Mouse (Mus musculus) heart, embryonic 11.5 days (tissue): ENCODE measurements around the gene Tex101. TPM values are rescaled to one million over a fixed set of nuclear protein-coding genes. Genes with fewer than 3 reads are reported as not detected.

Source experiments
- ATAC-seq: fragments of 200-750 bp; cut with Nextera tagmentation; replicated peaks from 2 replicates; pipeline ENCODE4 v1.8.0; 2017; ENCODE audit warnings: moderate library complexity; ENCODE audit not compliant: insufficient number of reproducible peaks, low FRiP score, low TSS enrichment
- H3K27ac ChIP-seq: fragments of 300-500 bp; sonication (generic); 2 replicates; pipeline ENCODE4 v1.5.1; 2014; ENCODE audit warnings: mild to moderate bottlenecking, low read depth, low read length
- H3K27me3 ChIP-seq: fragments of 300-500 bp; sonication (generic); 2 replicates; pipeline ENCODE4 v1.6.1; 2014; ENCODE audit warnings: mild to moderate bottlenecking, low read length, mixed read lengths; ENCODE audit not compliant: control insufficient read depth, insufficient read depth
- H3K36me3 ChIP-seq: fragments of 300-500 bp; sonication (generic); 2 replicates; pipeline ENCODE4 v1.6.1; 2014; ENCODE audit warnings: mild to moderate bottlenecking, low read length, moderate library complexity, mixed read lengths; ENCODE audit not compliant: control insufficient read depth, insufficient read depth
- H3K4me1 ChIP-seq: fragments of 300-500 bp; sonication (generic); 2 replicates; pipeline ENCODE4 v1.6.1; 2014; ENCODE audit warnings: low read length; ENCODE audit not compliant: control insufficient read depth, insufficient read depth
- H3K4me2 ChIP-seq: fragments of 300-500 bp; sonication (generic); 2 replicates; pipeline ENCODE4 v1.6.1; 2014; ENCODE audit warnings: mild to moderate bottlenecking, moderate library complexity
- H3K4me3 ChIP-seq: fragments of 300-500 bp; sonication (generic); 2 replicates; pipeline ENCODE4 v1.5.1; 2014; ENCODE audit warnings: low read depth, low read length
- H3K9ac ChIP-seq: fragments of 300-500 bp; sonication (generic); 2 replicates; pipeline ENCODE4 v1.6.1; 2014; ENCODE audit warnings: mild to moderate bottlenecking, low read depth, low read length, moderate library complexity
- H3K9me3 ChIP-seq: fragments of 300-500 bp; sonication (generic); replicated peaks from 2 replicates; pipeline ENCODE4 v1.6.1; 2016; ENCODE audit warnings: low read length; ENCODE audit not compliant: control insufficient read depth
- WGBS: fragments of 180-500 bp; shearing (Covaris S2); extraction: QIAGEN DNeasy Blood & Tissue Kit; methylation state at CpG from one replicate; pipeline ENCODE4 v1.1.7; 2014; ENCODE audit not compliant: insufficient replicate concordance; 5-methylcytosine and 5-hydroxymethylcytosine counted together
- polyA plus RNA-seq: library from polyadenylated mRNA; unstranded; fragments of >200 nt; fragmentation: Nextera tagmentation; extraction: Ambion mirVana; gene quantifications from 2 replicates; pipeline ENCODE4 v1.2.1, GENCODE M21; 2014

The Tex101 gene
- polyA plus RNA-seq, 1 experiment from 2014 or later = not detected

DNA sequence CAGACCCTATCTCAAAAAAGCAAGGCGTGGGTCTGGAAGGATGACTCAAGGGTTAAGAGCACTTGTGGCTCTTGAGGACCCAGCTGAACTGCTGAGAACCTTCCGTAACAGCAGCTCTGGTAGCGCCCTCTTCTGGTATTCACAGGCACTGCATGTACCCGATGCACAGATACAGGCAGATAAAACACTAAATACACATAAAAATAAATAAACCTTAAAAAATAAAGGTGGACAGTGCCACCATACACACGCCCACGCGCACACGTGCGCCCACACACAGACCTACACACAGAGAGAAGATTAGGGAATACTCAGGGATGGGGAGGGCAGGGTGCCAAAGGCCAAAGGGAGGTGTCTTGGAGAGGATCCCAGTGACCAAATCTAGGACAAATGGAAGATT lies 34.0 kb downstream of the Tex101 start:
- H3K27me3 ChIP-seq = peaks cover 32% of the 10 kb centered on the region

DNA sequence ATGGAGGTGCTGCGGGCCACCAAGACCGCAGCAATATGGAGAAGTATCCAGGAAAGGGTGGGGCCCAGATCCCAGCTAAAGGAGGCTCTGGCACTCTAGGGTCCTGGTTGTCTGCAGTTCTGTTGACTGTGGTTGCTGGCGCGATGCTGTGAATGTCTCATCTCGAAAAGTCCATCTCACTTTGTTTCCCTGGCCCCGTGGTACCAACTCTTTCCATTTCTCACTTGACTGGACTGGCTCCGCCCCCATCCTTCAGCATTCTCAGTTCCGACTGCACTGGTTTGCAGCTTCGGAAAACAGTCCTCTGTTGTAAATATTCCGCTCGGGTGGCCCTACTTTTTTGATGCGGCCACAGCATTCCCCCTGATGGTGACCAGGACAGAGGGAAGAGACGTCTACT lies 36.0 kb downstream of the Tex101 start:
- H3K9ac ChIP-seq = no peak overlapping the region
- no peak overlapping the region for H3K4me2 ChIP-seq
- no peak overlapping the region for H3K27ac ChIP-seq
- no peak for ATAC-seq
- peaks cover 51% of the 10 kb centered on the region for H3K27me3 ChIP-seq
- no peak overlapping the region for H3K4me3 ChIP-seq
- H3K4me1 ChIP-seq = no peaks in the 10 kb centered on the region
- WGBS = 63% methylated on average over 13 of the region's 13 CpGs
- H3K9me3 ChIP-seq = no peaks in the 10 kb centered on the region
- no peaks in the 10 kb centered on the region for H3K36me3 ChIP-seq

More for the DNA sequence above, 34.0 kb downstream of the Tex101 start:
- no peak overlapping the region for H3K4me2 ChIP-seq
- H3K36me3 ChIP-seq = no peaks in the 10 kb centered on the region
- no peak overlapping the region for H3K4me3 ChIP-seq
- no peaks in the 10 kb centered on the region for H3K9me3 ChIP-seq
- no peak for ATAC-seq
- H3K27ac ChIP-seq = no peak overlapping the region
- WGBS = 7% methylated on average over 9 of the region's 9 CpGs
- no peaks in the 10 kb centered on the region for H3K4me1 ChIP-seq
- H3K9ac ChIP-seq = no peak overlapping the region

DNA sequence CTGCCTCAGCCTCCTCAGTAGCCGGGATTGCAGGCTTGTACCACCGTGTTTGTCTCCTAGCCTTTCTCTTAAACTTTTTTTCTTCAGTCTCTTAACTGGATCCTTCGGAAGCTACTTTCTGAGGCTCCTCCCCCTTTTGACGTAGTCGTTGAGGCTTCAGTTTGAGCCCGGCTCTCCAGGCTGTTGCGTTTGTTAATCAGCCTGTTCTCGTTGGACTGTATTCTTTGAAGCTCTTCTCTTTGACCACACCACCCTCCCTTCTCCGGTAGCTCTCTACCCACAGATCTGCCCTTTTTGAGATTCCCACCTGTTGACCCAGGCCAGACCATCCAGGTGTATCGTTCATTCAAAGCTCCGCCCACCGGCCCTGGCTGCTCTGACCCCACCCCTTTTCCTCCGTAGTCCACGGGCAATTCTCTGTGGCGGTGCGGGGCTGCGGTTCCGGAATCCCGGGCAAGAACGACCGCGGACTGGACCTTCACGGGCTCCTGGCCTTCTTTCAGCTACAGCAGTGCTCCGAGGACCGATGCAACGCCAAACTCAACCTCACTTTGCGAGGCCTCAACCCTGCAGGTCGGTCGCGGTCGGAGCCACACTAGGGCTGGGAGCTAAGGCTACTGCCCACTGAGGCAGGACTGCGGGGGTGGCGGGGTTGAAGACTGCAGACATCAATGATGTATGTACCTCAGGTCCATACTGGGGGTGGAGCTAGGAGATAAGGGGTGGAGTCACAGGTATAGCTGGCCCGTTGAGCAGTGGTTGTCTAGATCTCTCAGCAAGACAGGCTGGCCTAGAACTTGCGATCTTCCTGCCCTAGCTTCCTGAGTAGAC lies 38.2 kb downstream of the Tex101 start:
- ATAC-seq = no peak
- Histone ChIP-seq H3K27me3 (peaks cover 51% of the 10 kb centered on the region), H3K4me3 (peak overlapping the region; percentile 35), H3K9ac (no peak overlapping the region), H3K36me3 (no peaks in the 10 kb centered on the region), H3K4me2 (peak overlapping the region; percentile 64), H3K9me3 (no peaks in the 10 kb centered on the region), H3K4me1 (no peaks in the 10 kb centered on the region), H3K27ac (no peak overlapping the region)
- WGBS = 5% methylated on average over 35 of the region's 35 CpGs

DNA sequence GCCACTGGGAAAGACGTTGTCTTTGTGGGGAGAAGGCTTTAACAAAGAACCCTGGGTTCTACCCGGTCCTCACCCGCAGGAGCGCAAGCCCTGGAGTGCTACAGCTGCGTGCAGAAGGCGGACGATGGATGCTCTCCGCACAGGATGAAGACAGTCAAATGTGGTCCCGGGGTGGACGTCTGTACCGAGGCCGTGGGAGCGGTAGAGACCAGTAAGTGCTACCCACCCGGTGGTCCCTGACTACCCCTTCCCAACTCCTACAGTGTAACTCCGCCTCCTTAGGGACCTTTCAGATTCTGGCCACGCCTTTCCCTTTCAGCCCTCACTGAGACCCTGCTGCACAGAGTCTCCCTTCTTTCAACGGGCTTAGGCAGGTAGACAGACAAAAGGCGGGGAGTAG lies 39.4 kb downstream of the Tex101 start:
- Histone ChIP-seq H3K9ac (no peak overlapping the region), H3K4me3 (no peak overlapping the region), H3K4me1 (no peaks in the 10 kb centered on the region), H3K27ac (no peak overlapping the region), H3K9me3 (no peaks in the 10 kb centered on the region), H3K36me3 (no peaks in the 10 kb centered on the region), H3K4me2 (no peak overlapping the region), H3K27me3 (peaks cover 51% of the 10 kb centered on the region)
- ATAC-seq = no peak
- 3% methylated on average over 18 of the region's 18 CpGs for WGBS

DNA sequence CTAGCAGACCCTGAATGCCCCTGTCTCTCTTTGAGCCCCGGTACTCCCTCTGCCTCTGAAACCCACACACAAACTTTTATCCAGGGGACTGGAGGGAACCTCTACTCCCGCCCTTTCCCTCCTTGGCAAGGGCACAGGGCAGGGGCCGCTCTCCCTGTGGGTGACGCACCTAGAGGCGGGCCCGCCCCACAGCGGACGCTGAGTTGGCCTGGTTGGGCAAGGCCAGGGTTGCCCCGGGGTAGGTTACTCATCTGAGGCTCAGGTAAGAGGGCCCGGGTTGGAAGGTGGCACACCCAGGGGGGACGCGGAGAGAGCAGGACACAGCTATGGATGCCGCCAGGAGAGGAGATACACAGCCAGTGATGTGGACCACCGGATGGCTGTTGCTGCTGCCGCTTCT lies 40.2 kb downstream of the Tex101 start, which contains the start of gene Lypd3:
Gene Lypd3, plus strand, starts transcription at position 287 of the 400 bp plus-strand sequence.
- 11% methylated on average over 15 of the region's 15 CpGs for WGBS
- Histone ChIP-seq H3K4me2 (no peak within 1 kb of the TSS), H3K4me3 (no peak within 1 kb of the TSS)

DNA sequence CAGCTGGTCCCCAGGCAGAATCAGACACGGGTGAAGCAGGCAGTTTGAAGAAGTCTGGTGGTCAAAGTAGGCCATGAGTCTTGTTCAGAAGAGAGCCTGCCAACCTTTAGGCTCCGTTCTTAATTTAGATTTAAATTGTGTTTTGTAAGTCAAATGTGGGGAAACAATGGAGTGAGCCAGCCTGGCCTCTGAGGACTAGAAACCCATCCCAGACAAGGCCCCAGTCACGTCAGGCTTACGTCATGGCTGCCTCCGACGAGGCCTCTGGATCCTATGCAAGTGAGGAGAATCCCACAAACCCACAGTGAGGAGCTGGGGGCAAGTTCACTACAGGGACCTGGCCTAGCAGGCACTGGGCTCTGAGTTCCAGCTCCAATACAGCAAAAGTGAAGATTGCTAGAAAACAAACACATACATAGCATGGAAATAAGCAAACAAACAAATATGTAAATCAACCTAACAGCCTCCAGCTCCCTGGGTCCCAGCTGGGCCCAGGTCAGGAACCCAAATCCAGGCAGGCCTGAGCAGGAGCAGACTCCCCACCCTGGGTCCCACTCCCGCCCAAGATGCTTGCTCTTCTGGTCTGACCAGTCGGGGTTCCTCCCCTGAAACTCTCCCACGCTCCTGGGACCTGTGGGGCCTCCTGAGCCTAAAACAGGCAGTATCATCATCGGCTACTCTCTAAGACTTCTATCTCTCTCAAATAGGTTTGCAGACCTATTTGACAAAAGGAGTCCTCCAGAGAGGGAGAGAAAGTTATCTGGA lies 46.2 kb downstream of the Tex101 start:
- 76% methylated on average over 10 of the region's 10 CpGs for WGBS
- H3K27me3 ChIP-seq = no peaks in the 10 kb centered on the region; the same call in 1 of the 2 replicates

More for the DNA sequence above, 40.2 kb downstream of the Tex101 start, which contains the start of gene Lypd3:
- H3K27ac ChIP-seq = no peak within 1 kb of the TSS
- no peaks in the 10 kb centered on the region for H3K4me1 ChIP-seq
- no peaks in the 10 kb centered on the region for H3K9me3 ChIP-seq
- H3K9ac ChIP-seq = no peak within 1 kb of the TSS
- peaks cover 51% of the 10 kb centered on the region for H3K27me3 ChIP-seq
- H3K36me3 ChIP-seq = no peaks in the 10 kb centered on the region
- ATAC-seq = no peak

DNA sequence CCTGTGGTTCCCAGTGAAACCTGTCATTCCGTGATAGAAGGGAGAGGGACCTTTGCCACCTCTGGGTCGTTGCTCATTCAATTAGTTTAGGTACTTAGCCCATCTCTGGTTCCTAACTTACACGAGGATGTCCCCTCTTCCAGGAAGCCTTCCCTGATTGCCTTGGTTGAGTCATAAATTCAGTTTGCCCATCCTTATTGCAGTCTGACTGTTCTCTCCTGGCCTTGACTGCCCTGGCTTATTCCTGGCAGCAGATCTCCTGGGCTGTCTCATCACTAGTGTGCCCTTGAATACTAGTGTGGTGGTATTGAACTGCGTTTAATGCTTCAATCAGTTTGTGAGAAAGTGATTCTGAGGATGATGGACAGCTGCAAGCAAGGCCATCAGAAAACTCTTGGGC lies 46.8 kb downstream of the Tex101 start:
- Histone ChIP-seq H3K4me2 (no peak overlapping the region), H3K4me1 (no peaks in the 10 kb centered on the region), H3K27me3 (no peaks in the 10 kb centered on the region; the same call in 1 of the 2 replicates), H3K4me3 (no peak overlapping the region), H3K9ac (no peak overlapping the region), H3K9me3 (no peaks in the 10 kb centered on the region), H3K27ac (no peak overlapping the region), H3K36me3 (no peaks in the 10 kb centered on the region)
- ATAC-seq = no peak
- whole genome bisulfite sequencing = 75% methylated on average over 4 of the region's 4 CpGs

More for the DNA sequence above, 46.2 kb downstream of the Tex101 start:
- no peak for ATAC-seq
- Histone ChIP-seq H3K4me3 (no peak overlapping the region), H3K9me3 (no peaks in the 10 kb centered on the region), H3K9ac (no peak overlapping the region), H3K4me2 (no peak overlapping the region), H3K4me1 (no peaks in the 10 kb centered on the region), H3K27ac (no peak overlapping the region), H3K36me3 (no peaks in the 10 kb centered on the region)

DNA sequence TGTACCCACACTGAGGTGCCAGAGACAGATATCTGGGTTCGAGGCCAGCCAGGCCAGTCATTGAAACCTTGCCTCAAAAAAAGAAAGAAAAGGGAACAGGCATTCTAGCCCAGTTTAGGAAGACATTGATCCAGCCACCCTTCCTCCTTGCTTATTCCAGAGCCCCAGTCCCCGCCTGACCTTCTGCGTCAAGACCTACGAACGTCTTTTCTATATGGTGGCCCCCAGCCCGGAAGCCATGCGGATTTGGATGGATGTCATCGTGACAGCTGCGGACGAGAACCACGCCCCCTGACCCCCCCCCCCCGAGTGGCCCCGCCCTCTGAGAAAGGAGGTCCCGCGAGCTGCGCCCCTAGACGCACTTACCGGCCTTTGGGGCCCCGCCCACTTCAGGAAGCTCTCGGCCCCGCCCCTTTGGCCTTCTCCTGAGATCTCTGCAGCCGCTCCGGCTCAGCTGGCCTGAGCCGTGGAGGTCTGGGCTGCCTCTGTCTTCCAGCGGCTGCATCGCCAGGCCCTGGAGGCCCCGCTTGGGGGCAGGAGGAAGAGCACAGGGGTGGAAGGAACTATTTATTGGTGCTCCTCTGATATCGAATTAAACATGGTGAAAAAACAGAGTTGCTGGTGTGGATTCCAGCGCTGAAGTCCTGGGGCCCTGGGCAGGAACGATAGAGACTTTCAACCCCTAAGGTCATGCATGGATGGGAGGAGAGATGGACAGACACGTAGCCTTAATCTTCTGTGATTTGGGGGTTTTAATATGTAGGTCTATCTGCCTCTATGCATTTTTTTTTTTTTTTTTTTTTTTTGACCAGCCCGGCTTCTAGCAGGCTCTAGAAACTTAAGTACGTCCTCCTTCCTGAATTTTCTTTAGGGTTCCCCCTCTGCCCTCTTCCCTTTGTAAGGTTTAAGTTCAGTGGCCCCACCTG lies 47.5 kb downstream of the Tex101 start:
- Histone ChIP-seq H3K4me2 (peak overlapping the region; percentile 64), H3K4me3 (peak overlapping the region; percentile 23), H3K4me1 (no peaks in the 10 kb centered on the region), H3K36me3 (no peaks in the 10 kb centered on the region), H3K9me3 (no peaks in the 10 kb centered on the region), H3K27ac (no peak overlapping the region), H3K9ac (peak overlapping the region; percentile 64; the same call in 1 of the 2 replicates), H3K27me3 (no peaks in the 10 kb centered on the region; the same call in 1 of the 2 replicates)
- peak; percentile 81 for ATAC-seq
- 12% methylated on average over 32 of the region's 33 CpGs for WGBS
